20 mouse cellular contexts compared by ENCODE assay signal in genomic region chr2:3191149-3191548, GRCm38 (mm10).
"Had no signal": no experiment of that assay in that cellular context is flagged by ENCODE, and none has a peak within 500 bp of the region (broad histone marks: within the 10 kb centered on the region; RNA-seq: fewer than 3 reads in every experiment).

No protein-coding gene starts in this region.

- ATAC-seq: intestine, postnatal 0 days; midbrain, embryonic 15.5 days had no signal

- H3K4me2 ChIP-seq: limb, embryonic 13.5 days; lung, embryonic 14.5 days; midbrain, embryonic 12.5 days; midbrain, embryonic 15.5 days; neural tube, embryonic 13.5 days; stomach, embryonic 15.5 days had no signal

- H3K4me1 ChIP-seq: limb, embryonic 13.5 days; midbrain, embryonic 12.5 days; midbrain, embryonic 15.5 days; stomach, embryonic 15.5 days had no signal

- H3K27ac ChIP-seq: kidney, postnatal 0 days; layer of hippocampus, adult 2 months; limb, embryonic 10.5 days; limb, embryonic 13.5 days; midbrain, embryonic 12.5 days; midbrain, embryonic 15.5 days; neural tube, embryonic 13.5 days; stomach, embryonic 15.5 days had no signal

- H3K4me3 ChIP-seq: layer of hippocampus, adult 2 months; limb, embryonic 10.5 days; limb, embryonic 13.5 days; midbrain, embryonic 12.5 days; midbrain, embryonic 15.5 days; myocyte; neural tube, embryonic 13.5 days; stomach, embryonic 15.5 days had no signal

- H3K27me3 ChIP-seq: limb, embryonic 13.5 days; midbrain, embryonic 12.5 days; midbrain, embryonic 15.5 days; neural tube, embryonic 13.5 days; stomach, embryonic 15.5 days had no signal

- DNase-seq: kidney, adult 2 months; kidney, postnatal 25 days; layer of hippocampus, adult 9-11 months; lung, embryonic 14.5 days; lung, postnatal 10 days; lung, postnatal 4 days; retina, postnatal 1 day; right cerebral cortex, postnatal 25 days; spleen, adult 18-20 months; thymus, postnatal 36 days had no signal

- H3K36me3 ChIP-seq: stomach, embryonic 15.5 days had no signal

- H3K9ac ChIP-seq: limb, embryonic 13.5 days; lung, embryonic 14.5 days; midbrain, embryonic 12.5 days; midbrain, embryonic 15.5 days; neural tube, embryonic 13.5 days; stomach, embryonic 15.5 days had no signal

- H3K9me3 ChIP-seq: limb, embryonic 10.5 days; limb, embryonic 13.5 days; midbrain, embryonic 12.5 days; midbrain, embryonic 15.5 days; neural tube, embryonic 13.5 days; stomach, embryonic 15.5 days had no signal
